Mouse (Mus musculus) erythroblast, embryonic 14.5 days (primary cell): ENCODE measurements around the gene Slc2a3.

Source experiments
- GATA1 ChIP-seq: IDR thresholded peaks from 2 replicates; pipeline ENCODE4 v1.6.1; 2012; ENCODE audit warnings: low read length, inconsistent platforms, mixed read lengths
- TAL1 ChIP-seq: IDR thresholded peaks from 3 replicates; pipeline ENCODE4 v1.6.1; 2012; ENCODE audit warnings: low read length, inconsistent platforms, mixed read lengths

- TF ChIP-seq TAL1 (no peak), GATA1 (no peak)
Measured at GRCm38 (mm10) chr6:122682646-122683045, 118.8 kb downstream of the Slc2a3 start.
